Mouse (Mus musculus) B cell, adult 67 days (primary cell): ENCODE data around the gene Gm7697. TPM values are rescaled to one million over a fixed set of nuclear protein-coding genes. Genes with fewer than 3 reads are reported as not detected.

ENCODE experiments used
- total RNA-seq, 2 experiments: library from RNA; stranded (reverse); gene quantifications; 4 replicates each; pipeline ENCODE4 v1.2.4; 2023

Gene Gm7697
- total RNA-seq: not detected

DNA sequence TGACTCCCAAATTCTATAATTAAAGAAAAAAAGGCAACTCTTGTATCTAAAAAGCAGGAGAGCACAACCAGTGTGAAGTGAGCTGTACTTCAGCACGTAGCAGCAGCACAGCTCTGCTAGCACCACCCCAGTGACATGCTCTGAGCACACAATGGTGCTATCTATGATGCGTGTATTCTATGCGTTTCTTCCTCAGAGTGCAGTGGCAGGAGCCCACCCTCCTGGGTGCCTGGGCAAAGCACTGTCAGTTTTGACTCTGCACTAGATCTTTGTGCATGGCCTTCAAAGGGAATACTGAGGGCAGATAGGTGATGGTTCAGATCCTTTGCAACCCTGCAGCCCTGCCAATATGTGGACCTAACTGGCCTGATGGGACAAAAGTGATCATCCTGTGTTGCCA is at the start of gene Gm7697:
Gene Gm7697 (minus strand): TSS at position 101 of the 400 bp plus-strand sequence.

DNA sequence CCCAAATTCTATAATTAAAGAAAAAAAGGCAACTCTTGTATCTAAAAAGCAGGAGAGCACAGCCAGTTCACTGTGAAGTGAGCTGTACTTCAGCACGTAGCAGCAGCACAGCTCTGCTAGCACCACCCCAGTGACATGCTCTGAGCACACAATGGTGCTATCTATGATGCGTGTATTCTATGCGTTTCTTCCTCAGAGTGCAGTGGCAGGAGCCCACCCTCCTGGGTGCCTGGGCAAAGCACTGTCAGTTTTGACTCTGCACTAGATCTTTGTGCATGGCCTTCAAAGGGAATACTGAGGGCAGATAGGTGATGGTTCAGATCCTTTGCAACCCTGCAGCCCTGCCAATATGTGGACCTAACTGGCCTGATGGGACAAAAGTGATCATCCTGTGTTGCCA is 69.3 kb downstream of the Gm7697 start, which contains the start of gene Gm9495:
Gene Gm9495 (minus strand): TSS at position 101 of the 400 bp plus-strand sequence.

Other genes with a start within 250 kb of the Gm7697 start
- gene Gm9495, start 69.4 kb downstream of the Gm7697 start, total RNA-seq: not detected
- gene Zfp868, start 102.6 kb upstream of the Gm7697 start, total RNA-seq: 10 to 100 TPM; 57.7 to 62.6 TPM
- gene Zfp964, start 131.5 kb upstream of the Gm7697 start, total RNA-seq: 1 to 10 TPM; 1.8 to 2.2 TPM
- 10 to 100 TPM; 75.5 to 79.9 TPM for gene Zfp869, start 187.7 kb upstream of the Gm7697 start, total RNA-seq
- 1 to 10 TPM; 5.1 to 5.3 TPM for gene Zfp963, start 227.0 kb upstream of the Gm7697 start, total RNA-seq